Mouse (Mus musculus) heart, adult 2 months (tissue): ENCODE measurements at regions not wholly inside any gene's neighbourhood (a gene's known extent, or its start where the extent isn't known, plus 50 kb on each side); places are given as distances from the start of the nearest gene placed in this dataset.

Experiments
- CTCF ChIP-seq: fragments of 200-600 bp; IDR thresholded peaks from 2 replicates; pipeline ENCODE4 v1.8.1; 2022; ENCODE audit warnings: antibody characterized with exemption, mild to moderate bottlenecking, moderate library complexity
- POLR2A ChIP-seq: fragments of 200-500 bp; IDR thresholded peaks from 2 replicates; pipeline ENCODE4 v1.6.1; 2011; ENCODE audit warnings: mild to moderate bottlenecking, low read depth, low read length, control low read depth; ENCODE audit not compliant: insufficient read depth

DNA sequence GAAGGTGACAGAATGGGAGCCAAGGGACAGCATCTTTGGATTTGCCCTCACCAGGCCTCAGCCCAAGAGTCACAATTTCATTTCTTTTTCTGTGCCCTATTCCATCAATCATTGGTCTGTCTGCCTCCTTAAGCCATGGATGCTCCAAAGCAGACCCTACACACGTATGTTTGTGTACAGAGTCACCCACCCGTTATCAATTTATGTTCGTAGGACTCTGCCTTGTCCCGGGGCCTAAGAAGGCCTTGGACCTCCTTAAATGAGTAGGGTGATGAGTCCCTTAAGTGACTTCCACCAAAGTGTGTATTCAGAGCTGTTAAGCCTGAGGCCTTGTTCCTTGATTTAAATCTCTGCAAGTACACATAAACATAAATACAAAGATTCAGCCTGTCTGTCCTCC, 50.1 kb upstream of the Polg start:
- TF ChIP-seq CTCF (no peak), POLR2A (no peak)
